Mouse (Mus musculus): Measurements from ENCODE around the gene Celf2. TPM values are rescaled to one million over a fixed set of nuclear protein-coding genes. Genes with fewer than 3 reads are reported as not detected.
"Not testable (repeated sequence)": the region's sequence is repeated elsewhere in the genome, so short reads cannot be mapped to it uniquely, and the experiment has no call there.

Celf2 gene
- polyA plus RNA-seq, 1 experiment from 2014 or later = 13.6 TPM

- Histone ChIP-seq H3K4me2 (no peak overlapping the region), H3K4me1 (no peaks in the 10 kb centered on the region), H3K9ac (no peak overlapping the region), H3K4me3 (no peak overlapping the region), H3K36me3 (no peaks in the 10 kb centered on the region), H3K9me3 (replicated peaks) (no peaks in the 10 kb centered on the region), H3K27me3 (replicated peaks) (no peaks in the 10 kb centered on the region), H3K27ac (no peak overlapping the region)
- WGBS (ENCODE audit: insufficient replicate concordance) = 69% methylated on average over 8 of the region's 8 CpGs
- ATAC-seq = no peak
Measured at GRCm38 (mm10) chr2:6598124-6598878, 911.1 kb downstream of the Celf2 start.

- WGBS (ENCODE audit: insufficient replicate concordance) = 52% methylated on average over 1 of the region's 1 CpGs
- Histone ChIP-seq H3K36me3 (no peaks in the 10 kb centered on the region), H3K9me3 (replicated peaks) (no peaks in the 10 kb centered on the region), H3K4me3 (no peak overlapping the region), H3K4me1 (no peaks in the 10 kb centered on the region), H3K9ac (no peak overlapping the region), H3K4me2 (no peak overlapping the region), H3K27me3 (replicated peaks) (no peaks in the 10 kb centered on the region), H3K27ac (no peak overlapping the region)
- ATAC-seq = no peak
Measured at GRCm38 (mm10) chr2:6594736-6595135, 914.6 kb downstream of the Celf2 start.

- Histone ChIP-seq H3K4me2 (no peak overlapping the region), H3K4me3 (no peak overlapping the region), H3K36me3 (no peaks in the 10 kb centered on the region), H3K9me3 (replicated peaks) (no peaks in the 10 kb centered on the region), H3K4me1 (no peaks in the 10 kb centered on the region), H3K9ac (no peak overlapping the region), H3K27me3 (replicated peaks) (no peaks in the 10 kb centered on the region), H3K27ac (no peak overlapping the region)
- WGBS (ENCODE audit: insufficient replicate concordance) = 69% methylated on average over 3 of the region's 3 CpGs
- ATAC-seq = no peak
Measured at GRCm38 (mm10) chr2:6594160-6594559, 915.2 kb downstream of the Celf2 start.

GRCm38 (mm10) chr2:6593739-6594138, 915.6 kb downstream of the Celf2 start:
- ATAC-seq = no peak

GRCm38 (mm10) chr2:6586122-6586681, 923.2 kb downstream of the Celf2 start:
- no peak overlapping the region for H3K27ac ChIP-seq
- ATAC-seq = no peak
- no peaks in the 10 kb centered on the region for H3K36me3 ChIP-seq
- H3K4me1 ChIP-seq = no peaks in the 10 kb centered on the region
- no peak overlapping the region for H3K4me2 ChIP-seq
- H3K9me3 ChIP-seq (replicated peaks) = no peaks in the 10 kb centered on the region
- no peaks in the 10 kb centered on the region for H3K27me3 ChIP-seq (replicated peaks)
- H3K4me3 ChIP-seq = no peak overlapping the region
- H3K9ac ChIP-seq = no peak overlapping the region
- 83% methylated on average over 10 of the region's 10 CpGs for WGBS (ENCODE audit: insufficient replicate concordance)

More at GRCm38 (mm10) chr2:6593739-6594138, 915.6 kb downstream of the Celf2 start:
- Histone ChIP-seq H3K9ac (no peak overlapping the region), H3K9me3 (replicated peaks) (no peaks in the 10 kb centered on the region), H3K27ac (no peak overlapping the region), H3K4me1 (no peaks in the 10 kb centered on the region), H3K4me3 (no peak overlapping the region), H3K36me3 (no peaks in the 10 kb centered on the region), H3K4me2 (no peak overlapping the region), H3K27me3 (replicated peaks) (no peaks in the 10 kb centered on the region)
- 70% methylated on average over 14 of the region's 14 CpGs for WGBS (ENCODE audit: insufficient replicate concordance)

- Histone ChIP-seq H3K4me2 (no peak overlapping the region), H3K4me1 (no peaks in the 10 kb centered on the region), H3K27me3 (replicated peaks) (no peaks in the 10 kb centered on the region), H3K9me3 (replicated peaks) (no peaks in the 10 kb centered on the region), H3K9ac (no peak overlapping the region), H3K4me3 (no peak overlapping the region), H3K27ac (no peak overlapping the region), H3K36me3 (no peaks in the 10 kb centered on the region)
- 75% methylated on average over 7 of the region's 7 CpGs for WGBS (ENCODE audit: insufficient replicate concordance)
- ATAC-seq = no peak
Measured at GRCm38 (mm10) chr2:6585069-6585754, 924.2 kb downstream of the Celf2 start.

- H3K36me3 ChIP-seq = no peaks in the 10 kb centered on the region
- H3K9me3 ChIP-seq (replicated peaks) = no peaks in the 10 kb centered on the region
- no peak for ATAC-seq
- no peak overlapping the region for H3K4me3 ChIP-seq
- H3K4me1 ChIP-seq = no peaks in the 10 kb centered on the region
- no peak overlapping the region for H3K9ac ChIP-seq
- H3K4me2 ChIP-seq = no peak overlapping the region
- no peak overlapping the region for H3K27ac ChIP-seq
- no peaks in the 10 kb centered on the region for H3K27me3 ChIP-seq (replicated peaks)
Measured at GRCm38 (mm10) chr2:6582711-6583110, 926.7 kb downstream of the Celf2 start.

- Histone ChIP-seq H3K9ac (no peak overlapping the region), H3K27ac (no peak overlapping the region), H3K9me3 (replicated peaks) (no peaks in the 10 kb centered on the region), H3K4me3 (no peak overlapping the region), H3K4me2 (no peak overlapping the region), H3K36me3 (no peaks in the 10 kb centered on the region), H3K4me1 (no peaks in the 10 kb centered on the region), H3K27me3 (replicated peaks) (no peaks in the 10 kb centered on the region)
- WGBS (ENCODE audit: insufficient replicate concordance) = 62% methylated on average over 5 of the region's 5 CpGs
- ATAC-seq = no peak
Measured at GRCm38 (mm10) chr2:6580066-6580465, 929.3 kb downstream of the Celf2 start.

GRCm38 (mm10) chr2:6575316-6575715, 934.0 kb downstream of the Celf2 start:
- ATAC-seq; H3K9ac ChIP-seq; H3K4me1 ChIP-seq; H3K27ac ChIP-seq; H3K27me3 ChIP-seq (replicated peaks); H3K9me3 ChIP-seq (replicated peaks); H3K4me3 ChIP-seq; H3K36me3 ChIP-seq; H3K4me2 ChIP-seq: not testable (repeated sequence)
- WGBS (ENCODE audit: insufficient replicate concordance) = 76% methylated on average over 3 of the region's 3 CpGs

- no peak overlapping the region for H3K4me2 ChIP-seq
- 41% methylated on average over 2 of the region's 2 CpGs for WGBS (ENCODE audit: insufficient replicate concordance)
Measured at GRCm38 (mm10) chr2:6573640-6574039, 935.7 kb downstream of the Celf2 start.

GRCm38 (mm10) chr2:6572976-6573375, 936.4 kb downstream of the Celf2 start:
- Histone ChIP-seq H3K27me3 (replicated peaks) (no peaks in the 10 kb centered on the region), H3K27ac (no peak overlapping the region), H3K9me3 (replicated peaks) (no peaks in the 10 kb centered on the region), H3K4me3 (no peak overlapping the region), H3K36me3 (no peaks in the 10 kb centered on the region), H3K4me1 (no peaks in the 10 kb centered on the region), H3K9ac (no peak overlapping the region), H3K4me2 (no peak overlapping the region)
- ATAC-seq = no peak
- WGBS (ENCODE audit: insufficient replicate concordance) = 59% methylated on average over 5 of the region's 5 CpGs

More at GRCm38 (mm10) chr2:6573640-6574039, 935.7 kb downstream of the Celf2 start:
- Histone ChIP-seq H3K4me1 (no peaks in the 10 kb centered on the region), H3K9ac (no peak overlapping the region), H3K27me3 (replicated peaks) (no peaks in the 10 kb centered on the region), H3K36me3 (no peaks in the 10 kb centered on the region), H3K4me3 (no peak overlapping the region), H3K27ac (no peak overlapping the region), H3K9me3 (replicated peaks) (no peaks in the 10 kb centered on the region)
- ATAC-seq = no peak

- H3K9me3 ChIP-seq (replicated peaks) = no peaks in the 10 kb centered on the region
- 55% methylated on average over 1 of the region's 1 CpGs for WGBS (ENCODE audit: insufficient replicate concordance)
- no peak overlapping the region for H3K4me3 ChIP-seq
- H3K36me3 ChIP-seq = no peaks in the 10 kb centered on the region
- H3K27ac ChIP-seq = no peak overlapping the region
- H3K9ac ChIP-seq = no peak overlapping the region
- no peaks in the 10 kb centered on the region for H3K4me1 ChIP-seq
- ATAC-seq = no peak
- H3K27me3 ChIP-seq (replicated peaks) = no peaks in the 10 kb centered on the region
- H3K4me2 ChIP-seq = no peak overlapping the region
Measured at GRCm38 (mm10) chr2:6569040-6569542, 940.3 kb downstream of the Celf2 start.
